Mouse (Mus musculus): Measurements from ENCODE around the gene Gm28043. TPM values are rescaled to one million over a fixed set of nuclear protein-coding genes. Genes with fewer than 3 reads are reported as not detected.

Gene Gm28043
- total RNA-seq, 2 experiments from 2014 or later, result 0.94 to 7.5 TPM

GRCm38 (mm10) chr17:29737849-29738804, 123.5 kb downstream of the Gm28043 start:
- peak; percentile 55; the same call in 1 of the 2 replicates for ATAC-seq (replicated peaks; ENCODE audit: poor library complexity)

DNA sequence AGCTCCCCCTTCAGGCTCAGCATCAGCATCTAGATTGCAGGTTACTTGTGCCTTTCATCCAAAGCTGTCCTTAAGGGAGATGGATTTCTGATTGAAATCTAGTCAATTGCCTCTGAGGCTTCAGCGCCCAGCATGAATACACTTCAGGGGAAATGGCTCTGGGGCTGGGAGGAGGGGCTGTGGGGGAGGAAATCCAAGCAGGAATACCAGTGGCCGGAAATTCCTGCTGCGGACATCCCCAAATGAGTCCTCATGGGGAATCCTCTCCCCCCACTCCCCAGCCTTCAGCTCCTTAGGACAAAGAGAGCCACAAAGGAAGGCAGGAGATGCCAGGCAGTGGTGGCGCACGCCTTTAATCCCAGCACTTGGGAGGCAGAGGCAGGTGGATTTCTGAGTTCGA, 132.8 kb downstream of the Gm28043 start:
- ATAC-seq (replicated peaks; ENCODE audit: poor library complexity), result no peak

Other genes starting within 250 kb of the Gm28043 start
- gene Pim1, start 124.1 kb upstream of the Gm28043 start, total RNA-seq (2015), result 41.2 and 52.7 TPM in 2 replicates
- gene Pim1, start 124.1 kb upstream of the Gm28043 start, total RNA-seq (2017), result 91.2 and 94.5 TPM in 2 replicates
- gene Gm17657, start 65.2 kb upstream of the Gm28043 start, total RNA-seq (2015), result 0.17 TPM in 1 of 2 replicates, not detected in the other
- gene Gm17657, start 65.2 kb upstream of the Gm28043 start, total RNA-seq (2017), result not detected in 2 replicates
- gene Tbc1d22b, start 65.1 kb upstream of the Gm28043 start, total RNA-seq (2015), result 21.7 and 24.8 TPM in 2 replicates
- gene Tbc1d22b, start 65.1 kb upstream of the Gm28043 start, total RNA-seq (2017), result 9.3 and 11.3 TPM in 2 replicates
- gene Tmem217, start 62.5 kb upstream of the Gm28043 start, total RNA-seq (2015), result not detected in 2 replicates
- 0.10 TPM in 1 of 2 replicates, not detected in the other for gene Tmem217, start 62.5 kb upstream of the Gm28043 start, total RNA-seq (2017)
- gene Rnf8, start 86 bp upstream of the Gm28043 start, total RNA-seq (2015), result 18.1 and 19.9 TPM in 2 replicates
- 42.2 and 63.5 TPM in 2 replicates for gene Rnf8, start 86 bp upstream of the Gm28043 start, total RNA-seq (2017)
- 16.5 and 37.1 TPM in 2 replicates for gene Cmtr1, start 45.7 kb downstream of the Gm28043 start, total RNA-seq (2015)
- gene Cmtr1, start 45.7 kb downstream of the Gm28043 start, total RNA-seq (2017), result 136 and 148 TPM in 2 replicates
- gene Ccdc167, start 102.2 kb downstream of the Gm28043 start, total RNA-seq (2015), result 19.1 and 20.1 TPM in 2 replicates
- 6.3 and 11.3 TPM in 2 replicates for gene Ccdc167, start 102.2 kb downstream of the Gm28043 start, total RNA-seq (2017)